Mouse (Mus musculus) heart, embryonic 14.5 days (tissue): Measurements from ENCODE around the gene Sebox. TPM values are rescaled to one million over a fixed set of nuclear protein-coding genes. Genes with fewer than 3 reads are reported as not detected.

Experiments used
- ATAC-seq: fragments of 200-750 bp; cut with Nextera tagmentation; 2 replicates; pipeline ENCODE4 v1.8.0; 2017; ENCODE audit warnings: low read depth, moderate TSS enrichment; ENCODE audit not compliant: insufficient number of reproducible peaks, insufficient read depth, low FRiP score
- H3K27ac ChIP-seq, 2 experiments: fragments of 200-500 bp in 1 of 2; fragments of 300-500 bp in 1 of 2; sonication (generic) in 1 of 2; replicated peaks in 1 of 2; 2 replicates each; pipeline ENCODE4 v1.5.1; 2012 to 2014; ENCODE audit warnings: low read depth in 2 of 2, low read length in 2 of 2, control low read depth in 1 of 2, mild to moderate bottlenecking in 1 of 2, mixed read lengths in 1 of 2; ENCODE audit not compliant: control insufficient read depth in 1 of 2, insufficient read depth in 1 of 2
- H3K27me3 ChIP-seq: fragments of 300-500 bp; sonication (generic); 2 replicates; pipeline ENCODE4 v1.6.1; 2014; ENCODE audit warnings: mild to moderate bottlenecking, low read length, control low read depth; ENCODE audit not compliant: control insufficient read depth, insufficient read depth
- H3K36me3 ChIP-seq: fragments of 300-500 bp; sonication (generic); 2 replicates; pipeline ENCODE4 v1.6.1; 2014; ENCODE audit warnings: mild to moderate bottlenecking, control low read depth, low read length, mixed read lengths; ENCODE audit not compliant: control insufficient read depth, insufficient read depth
- H3K4me1 ChIP-seq, 2 experiments: fragments of 200-500 bp in 1 of 2; fragments of 300-500 bp in 1 of 2; sonication (generic) in 1 of 2; 2 replicates each; pipeline ENCODE4 v1.6.1; 2012 to 2014; ENCODE audit warnings: low read length in 2 of 2, control low read depth in 1 of 2, mixed read lengths in 1 of 2; ENCODE audit not compliant: control insufficient read depth in 2 of 2, insufficient read depth in 2 of 2
- H3K4me2 ChIP-seq: fragments of 300-500 bp; sonication (generic); 2 replicates; pipeline ENCODE4 v1.6.1; 2014; ENCODE audit warnings: mild to moderate bottlenecking, low read length
- H3K4me3 ChIP-seq, 2 experiments: fragments of 200-500 bp in 1 of 2; fragments of 300-500 bp in 1 of 2; sonication (generic) in 1 of 2; 2 replicates each; pipeline ENCODE4 v1.5.1; 2012 to 2014; ENCODE audit warnings: low read length in 2 of 2, mild to moderate bottlenecking in 2 of 2, control low read depth in 1 of 2, low read depth in 1 of 2, moderate library complexity in 1 of 2; ENCODE audit not compliant: control insufficient read depth in 1 of 2, insufficient read depth in 1 of 2
- H3K9ac ChIP-seq: fragments of 300-500 bp; sonication (generic); 2 replicates; pipeline ENCODE4 v1.6.1; 2014; ENCODE audit warnings: mild to moderate bottlenecking, low read length
- H3K9me3 ChIP-seq: fragments of 300-500 bp; sonication (generic); 2 replicates; pipeline ENCODE4 v1.6.1; 2016; ENCODE audit warnings: low read length, control low read depth; ENCODE audit not compliant: control insufficient read depth
- WGBS: fragments of 180-500 bp; shearing (Covaris S2); extraction: QIAGEN DNeasy Blood & Tissue Kit; methylation state at CpG from one replicate; pipeline ENCODE4 v1.1.7; 2014; 5-methylcytosine and 5-hydroxymethylcytosine counted together
- polyA plus RNA-seq: library from polyadenylated mRNA; unstranded; fragments of >200 nt; fragmentation: Nextera tagmentation; extraction: Ambion mirVana; gene quantifications from 2 replicates; pipeline ENCODE4 v1.2.1, GENCODE M21; 2014

The Sebox gene
- polyA plus RNA-seq, 1 experiment from 2014 or later: not detected

DNA sequence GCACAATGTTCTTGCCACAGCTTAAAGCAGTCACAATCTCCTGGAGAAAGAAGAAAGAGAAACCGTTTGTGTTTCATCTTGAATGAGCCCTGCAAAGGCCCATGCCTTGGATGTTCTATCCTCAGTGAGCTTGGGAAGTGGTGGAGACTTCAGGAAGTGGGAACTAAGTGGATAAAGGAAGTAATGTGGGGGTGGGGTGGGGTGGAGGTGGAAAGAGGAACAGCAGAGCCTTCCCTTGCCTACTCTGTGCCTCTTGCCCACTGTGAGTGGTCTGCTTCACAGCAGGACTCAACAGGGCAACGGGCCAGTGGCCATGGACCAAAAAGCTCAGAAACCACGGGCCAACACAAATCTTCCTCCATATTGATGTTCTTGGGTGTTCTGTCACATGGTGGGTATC lies 28.0 kb upstream of the Sebox start:
- H3K36me3 ChIP-seq: no peaks in the 10 kb centered on the region
- H3K9ac ChIP-seq: no peak overlapping the region
- H3K4me2 ChIP-seq: no peak overlapping the region
- H3K27ac ChIP-seq: no peak overlapping the region
- 74% methylated on average over 3 of the region's 3 CpGs for WGBS
- H3K9me3 ChIP-seq: no peaks in the 10 kb centered on the region
- H3K27me3 ChIP-seq: no peaks in the 10 kb centered on the region
- no peak for ATAC-seq
- H3K4me1 ChIP-seq: no peaks in the 10 kb centered on the region
- H3K4me3 ChIP-seq: no peak overlapping the region

DNA sequence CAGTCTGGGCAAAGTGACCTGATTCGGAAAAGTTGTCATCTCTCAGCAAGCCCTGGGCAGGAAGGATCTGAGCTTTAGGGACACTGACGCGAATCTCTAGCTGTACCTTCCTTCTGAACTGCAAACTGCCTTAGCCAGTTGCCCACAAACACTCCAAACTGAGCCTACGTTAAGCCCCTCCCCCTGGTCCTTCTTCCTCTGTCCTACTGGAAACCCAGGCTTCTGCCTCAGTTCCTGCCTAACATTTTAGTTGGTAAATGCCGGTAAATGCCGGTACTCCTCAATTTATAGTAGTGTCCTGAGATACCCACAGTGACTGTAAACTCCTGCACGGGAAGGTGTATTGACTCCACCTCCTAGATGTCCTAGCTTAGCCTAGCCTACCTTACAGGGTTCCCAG lies 19.6 kb upstream of the Sebox start:
- H3K9me3 ChIP-seq: no peaks in the 10 kb centered on the region
- no peaks in the 10 kb centered on the region for H3K36me3 ChIP-seq
- peaks cover 63% of the 10 kb centered on the region for H3K27me3 ChIP-seq
- no peaks in the 10 kb centered on the region for H3K4me1 ChIP-seq
- no peak overlapping the region for H3K4me3 ChIP-seq
- H3K27ac ChIP-seq: no peak overlapping the region
- no peak overlapping the region for H3K9ac ChIP-seq
- 39% methylated on average over 7 of the region's 7 CpGs for WGBS
- no peak for ATAC-seq
- H3K4me2 ChIP-seq: no peak overlapping the region

DNA sequence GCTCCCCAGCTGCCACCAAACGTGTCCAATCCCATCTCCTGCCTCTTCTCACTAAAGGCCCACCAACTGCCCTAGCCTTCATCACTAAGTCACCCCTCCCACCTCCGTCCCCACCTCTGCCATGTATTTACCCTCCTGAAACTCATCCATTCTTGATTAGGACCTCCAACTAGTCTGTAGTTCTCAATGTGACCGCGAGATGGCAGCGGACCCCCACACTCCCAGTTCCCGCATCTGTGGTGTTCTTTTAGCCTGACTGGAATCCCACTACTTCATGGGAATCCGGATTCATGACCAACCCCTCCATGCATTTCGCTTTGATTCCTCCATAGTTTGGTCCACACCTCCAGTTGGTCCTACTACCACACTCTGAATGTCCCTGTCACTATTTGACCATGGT lies 15.1 kb upstream of the Sebox start:
- H3K36me3 ChIP-seq: no peaks in the 10 kb centered on the region
- ATAC-seq: no peak
- WGBS: 3% methylated on average over 8 of the region's 8 CpGs

DNA sequence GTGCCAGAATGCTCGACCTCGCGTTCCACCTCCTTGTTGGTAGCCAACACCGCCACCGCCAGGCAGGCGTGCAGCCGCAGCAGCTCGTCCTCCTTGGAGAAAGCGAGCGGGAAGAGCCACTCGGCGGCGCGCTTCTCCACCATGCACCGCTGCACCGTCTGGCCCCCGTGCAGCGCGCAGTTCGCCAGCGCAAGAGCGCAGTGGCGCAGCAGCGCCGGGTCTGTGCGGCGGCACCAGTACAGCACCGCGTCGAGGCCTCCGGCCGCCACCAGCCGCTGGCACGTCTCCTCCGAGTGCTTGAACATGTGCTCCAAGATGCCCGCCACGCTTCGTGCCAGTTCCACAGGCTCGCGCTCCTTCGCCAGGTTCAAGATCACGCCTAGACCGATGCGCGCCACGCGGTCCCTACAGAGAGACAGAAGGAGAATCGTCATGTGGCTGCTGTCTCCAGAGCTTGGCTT lies 12.4 kb upstream of the Sebox start:
- Histone ChIP-seq H3K9me3 (no peaks in the 10 kb centered on the region), H3K4me2 (peak overlapping the region; percentile 49), H3K4me3 (peak overlapping the region; percentile 13 to 14; a peak in 3 of 4 replicates), H3K36me3 (no peaks in the 10 kb centered on the region), H3K27me3 (peaks cover 85% of the 10 kb centered on the region), H3K4me1 (no peaks in the 10 kb centered on the region; a peak in 1 of 4 replicates), H3K27ac (no peak overlapping the region), H3K9ac (no peak overlapping the region)
- 10% methylated on average over 44 of the region's 48 CpGs for WGBS
- ATAC-seq: no peak

More for the DNA sequence above, 15.1 kb upstream of the Sebox start:
- Histone ChIP-seq H3K9me3 (no peaks in the 10 kb centered on the region), H3K9ac (no peak overlapping the region), H3K27ac (no peak overlapping the region), H3K4me2 (no peak overlapping the region), H3K4me3 (no peak overlapping the region), H3K4me1 (no peaks in the 10 kb centered on the region; a peak in 1 of 4 replicates), H3K27me3 (peaks cover 88% of the 10 kb centered on the region)

DNA sequence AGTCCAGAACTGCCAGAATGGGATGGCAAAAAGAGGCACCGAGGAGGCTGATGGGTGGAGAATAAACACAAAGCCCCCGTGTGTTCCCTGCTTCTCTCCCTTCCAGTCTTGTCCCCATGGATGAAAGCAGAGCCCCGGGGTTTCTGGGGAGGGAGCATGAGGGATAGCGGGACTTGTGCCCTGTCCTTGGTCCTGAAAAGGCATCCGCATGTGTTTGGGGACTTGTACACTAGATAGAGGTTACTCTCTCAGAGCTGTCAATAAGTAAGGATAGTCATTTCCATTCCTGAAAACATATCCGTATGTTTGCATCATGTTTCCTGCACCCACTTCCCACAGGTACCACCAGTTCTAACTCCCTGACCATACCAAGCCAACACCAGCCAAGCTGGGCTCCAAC lies 7.3 kb upstream of the Sebox start:
- H3K27ac ChIP-seq: no peak overlapping the region
- no peak overlapping the region for H3K9ac ChIP-seq
- H3K4me1 ChIP-seq: peaks cover 3 to 5% of the 10 kb centered on the region in 2 experiments; a peak in 2 of 4 replicates
- ATAC-seq: no peak
- peaks cover 83% of the 10 kb centered on the region for H3K27me3 ChIP-seq
- no peak overlapping the region for H3K4me3 ChIP-seq
- no peaks in the 10 kb centered on the region for H3K9me3 ChIP-seq
- 4% methylated on average over 6 of the region's 6 CpGs for WGBS
- H3K36me3 ChIP-seq: no peaks in the 10 kb centered on the region
- H3K4me2 ChIP-seq: no peak overlapping the region

DNA sequence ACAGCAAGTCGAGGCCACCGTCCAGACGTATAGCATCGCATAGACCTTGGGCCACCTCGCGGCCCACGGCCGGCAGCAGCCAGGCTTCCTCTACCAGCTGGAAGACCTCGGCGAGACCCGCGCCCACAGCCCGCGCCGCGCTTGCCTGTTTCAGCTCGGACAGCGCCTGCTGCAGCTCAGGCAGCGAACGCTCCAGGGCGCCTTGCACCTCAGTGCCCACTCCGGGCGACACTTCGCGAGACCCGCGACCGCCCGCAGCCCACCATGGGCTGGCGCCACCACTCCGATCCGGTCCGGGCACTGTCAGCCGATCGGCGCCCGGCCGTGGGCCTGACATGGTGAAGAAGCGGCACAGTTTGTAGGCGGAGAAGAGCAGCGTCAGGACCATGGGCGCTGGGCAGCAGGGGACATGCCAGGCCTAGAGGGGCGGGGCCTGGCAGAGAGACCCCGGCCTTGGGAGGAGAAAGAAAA lies 6.1 kb upstream of the Sebox start:
- Histone ChIP-seq H3K9ac (no peak overlapping the region), H3K27me3 (peaks cover 80% of the 10 kb centered on the region)
- WGBS: 1% methylated on average over 44 of the region's 44 CpGs

DNA sequence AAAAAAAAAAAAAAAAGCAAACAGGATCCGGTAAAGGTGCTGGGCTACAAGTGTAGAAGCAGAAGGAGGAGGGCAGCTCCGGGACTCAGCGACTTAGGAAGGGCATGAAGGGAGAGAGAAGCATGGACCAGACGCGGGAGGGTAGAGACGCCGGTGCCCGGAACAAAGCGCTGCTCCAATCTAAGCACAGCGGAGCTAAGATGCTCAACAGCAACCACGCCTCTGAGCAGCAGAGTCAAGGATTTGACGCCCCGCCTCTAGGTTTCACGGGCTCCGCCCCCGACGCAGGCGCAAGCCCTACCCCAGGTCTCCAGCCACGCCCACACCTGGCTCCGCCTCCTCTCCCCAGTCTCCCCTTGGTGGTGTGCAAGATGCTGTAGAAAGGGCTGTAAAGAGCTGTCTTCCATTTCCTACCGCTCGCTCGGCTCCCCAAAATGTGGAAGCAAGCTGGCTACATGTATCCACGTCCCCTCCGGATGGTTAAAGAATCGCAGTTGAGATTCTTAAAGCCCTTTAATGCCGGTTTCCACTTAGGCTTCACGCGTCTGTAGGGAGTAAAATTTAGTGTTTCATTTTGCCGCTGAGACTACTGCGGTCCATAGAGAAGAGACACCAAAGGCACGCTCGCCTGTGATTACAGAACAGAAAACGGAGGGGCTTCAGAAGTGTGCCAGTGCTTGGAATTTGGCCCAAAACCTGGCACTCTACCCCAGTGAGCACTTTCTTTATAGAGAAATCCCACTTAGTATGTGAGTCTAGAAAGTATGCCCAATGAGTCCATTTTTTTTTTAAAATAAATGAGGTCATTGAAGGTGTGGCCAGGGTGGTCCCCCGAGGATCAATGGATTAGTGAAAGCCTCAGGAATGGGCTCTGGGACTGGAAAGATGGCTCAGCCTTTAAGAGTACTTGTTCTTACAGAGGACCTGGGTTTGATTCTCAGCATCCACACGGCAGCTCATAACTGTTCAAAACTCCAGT lies 5.4 kb upstream of the Sebox start, which contains the start of gene Sarm1:
TSS of gene Sarm1 (minus strand) at position 211 of the 979 bp plus-strand sequence.
- 5% methylated on average over 36 of the region's 36 CpGs for WGBS
- Histone ChIP-seq H3K4me3 (peak within 1 kb of the TSS; percentile 42 to 46), H3K9me3 (no peaks in the 10 kb centered on the region), H3K27ac (no peak within 1 kb of the TSS), H3K27me3 (peaks cover 73% of the 10 kb centered on the region), H3K4me1 (peaks cover 3 to 5% of the 10 kb centered on the region in 2 experiments; a peak in 2 of 4 replicates), H3K4me2 (peak within 1 kb of the TSS; percentile 87), H3K9ac (no peak within 1 kb of the TSS), H3K36me3 (no peaks in the 10 kb centered on the region)
- peak; percentile 81 for ATAC-seq

More for the DNA sequence above, 6.1 kb upstream of the Sebox start:
- Histone ChIP-seq H3K9me3 (no peaks in the 10 kb centered on the region), H3K27ac (no peak overlapping the region), H3K4me1 (peaks cover 3 to 5% of the 10 kb centered on the region in 2 experiments; a peak in 2 of 4 replicates), H3K4me2 (peak overlapping the region; percentile 87), H3K4me3 (peak overlapping the region; percentile 42 to 46), H3K36me3 (no peaks in the 10 kb centered on the region)
- ATAC-seq: peak; percentile 18; the same call in 1 of the 2 replicates
